Mouse (Mus musculus): ENCODE measurements around the gene Gpr137c. TPM values are rescaled to one million over a fixed set of nuclear protein-coding genes. Genes with fewer than 3 reads are reported as not detected.

Gpr137c gene
- total RNA-seq, 2 experiments from 2014 or later: 2.8 to 3.0 TPM

GRCm38 (mm10) chr14:45282066-45282465 is 62.5 kb downstream of the Gpr137c start:
- no peak for DNase-seq
- intact Hi-C loops (cut with DNase I): no loop called here

DNA sequence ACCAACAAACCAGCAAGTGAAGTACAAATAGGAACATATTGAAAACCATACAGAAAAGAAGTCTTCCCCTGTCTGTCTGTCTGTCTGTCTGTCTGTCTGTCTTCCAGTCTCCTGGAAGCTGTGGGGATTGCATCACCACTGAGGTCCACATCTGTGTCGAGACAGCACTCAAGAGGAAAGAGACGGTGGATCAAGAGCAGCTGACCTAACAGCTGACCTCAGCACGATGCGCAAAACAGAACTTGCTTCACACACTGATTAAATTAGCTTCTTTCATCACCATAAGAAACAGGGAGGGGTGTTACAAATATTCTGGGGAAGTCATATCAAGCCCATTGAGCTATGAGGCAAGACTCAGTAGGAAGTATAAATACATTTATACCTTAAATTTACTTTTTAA is 72.1 kb downstream of the Gpr137c start:
- DNase-seq: no peak

DNA sequence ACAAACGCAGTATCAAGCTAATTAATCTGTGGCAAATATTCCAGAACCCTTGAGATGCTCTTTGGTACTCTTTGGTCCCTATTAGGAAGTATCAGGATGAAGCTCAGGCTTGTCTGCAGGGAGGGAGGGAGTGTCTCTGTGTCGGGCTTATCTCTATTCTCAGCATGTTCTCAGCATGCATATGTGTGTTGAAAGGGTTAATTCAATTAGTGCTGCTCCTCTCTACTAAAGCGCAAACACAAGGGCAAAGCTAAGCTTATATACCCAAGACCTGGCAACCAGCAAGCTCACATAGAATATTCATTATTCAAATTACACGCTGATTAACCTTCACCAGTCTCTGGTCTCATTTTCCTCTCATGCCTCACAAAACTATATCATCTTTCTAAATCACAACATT is 84.4 kb downstream of the Gpr137c start:
- intact Hi-C loops (cut with DNase I): loop anchor here (5.0 kb wide), 1 partner anchor 82 kb away; the partner anchor contains the start of gene Txndc16
- no peak for DNase-seq

More for the DNA sequence above, 72.1 kb downstream of the Gpr137c start:
- intact Hi-C loops (cut with DNase I): no loop called here

- intact Hi-C loops (cut with DNase I): loop anchor here (5.0 kb wide), 1 partner anchor 82 kb away; the partner anchor contains the start of gene Txndc16
- DNase-seq: no peak
Observed at GRCm38 (mm10) chr14:45304389-45304788, 84.9 kb downstream of the Gpr137c start.

- DNase-seq: no peak
- intact Hi-C loops (cut with DNase I): no loop called here
Observed at GRCm38 (mm10) chr14:45305852-45306251, 86.3 kb downstream of the Gpr137c start.

- no peak for DNase-seq
- intact Hi-C loops (cut with DNase I): no loop called here
Observed at GRCm38 (mm10) chr14:45307630-45308328, 88.3 kb downstream of the Gpr137c start.

DNA sequence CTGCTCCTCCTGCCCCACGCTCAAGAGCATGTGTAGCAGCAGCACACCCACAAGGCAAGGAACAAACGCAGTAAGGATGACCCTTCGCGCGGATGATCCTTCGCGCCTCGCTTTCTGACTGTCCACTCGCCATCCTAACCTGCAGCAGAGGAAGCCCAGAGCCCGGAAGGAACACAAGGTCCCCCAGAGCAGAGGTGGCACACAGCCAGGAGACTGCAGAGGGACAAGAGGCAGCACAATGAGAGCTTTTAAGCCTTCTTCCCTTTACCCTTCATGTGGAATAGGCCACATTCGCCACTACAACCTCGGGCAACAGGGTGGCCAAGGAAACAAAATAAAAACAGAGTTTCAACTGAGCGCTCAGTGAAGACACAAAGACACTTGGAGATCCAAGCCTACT is 90.1 kb downstream of the Gpr137c start:
- DNase-seq: peak; percentile 23 to 28
- intact Hi-C loops (cut with DNase I): no loop called here

DNA sequence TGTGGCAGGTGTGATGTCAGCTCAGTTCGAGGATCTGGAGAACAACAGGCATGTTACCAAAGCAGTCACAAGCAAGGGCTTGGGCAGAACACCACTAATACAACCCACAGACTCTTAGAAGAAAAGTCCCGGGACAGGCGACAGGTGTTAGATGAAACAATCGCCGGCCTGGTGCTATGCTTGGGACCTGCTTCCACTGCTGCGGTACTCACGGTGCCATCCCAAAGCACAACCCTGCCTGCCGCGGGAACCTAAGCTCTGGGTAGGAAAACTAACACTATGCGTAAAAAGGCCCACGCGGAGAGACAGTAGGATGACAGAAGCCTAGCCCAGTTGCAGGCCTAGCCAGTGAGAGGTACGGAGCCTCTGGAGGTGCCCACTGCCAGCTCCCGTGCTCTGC is 90.6 kb downstream of the Gpr137c start:
- DNase-seq: no peak
- intact Hi-C loops (cut with DNase I): no loop called here

- no peak for DNase-seq
- intact Hi-C loops (cut with DNase I): no loop called here
Observed at GRCm38 (mm10) chr14:45316927-45317326, 97.4 kb downstream of the Gpr137c start.

- peak in 1 of 2 experiments; percentile 45 for DNase-seq
- intact Hi-C loops (cut with DNase I): no loop called here
Observed at GRCm38 (mm10) chr14:45317921-45318411, 98.4 kb downstream of the Gpr137c start.

- peak; percentile 87 to 89 for DNase-seq
- intact Hi-C loops (cut with DNase I): no loop called here
Observed at GRCm38 (mm10) chr14:45318426-45319236, 99.1 kb downstream of the Gpr137c start, which contains the start of gene Ero1l. Gene Ero1l, minus strand, starts transcription at chr14:45318771.

GRCm38 (mm10) chr14:45319237-45319610 is 99.7 kb downstream of the Gpr137c start:
- intact Hi-C loops (cut with DNase I): no loop called here

DNA sequence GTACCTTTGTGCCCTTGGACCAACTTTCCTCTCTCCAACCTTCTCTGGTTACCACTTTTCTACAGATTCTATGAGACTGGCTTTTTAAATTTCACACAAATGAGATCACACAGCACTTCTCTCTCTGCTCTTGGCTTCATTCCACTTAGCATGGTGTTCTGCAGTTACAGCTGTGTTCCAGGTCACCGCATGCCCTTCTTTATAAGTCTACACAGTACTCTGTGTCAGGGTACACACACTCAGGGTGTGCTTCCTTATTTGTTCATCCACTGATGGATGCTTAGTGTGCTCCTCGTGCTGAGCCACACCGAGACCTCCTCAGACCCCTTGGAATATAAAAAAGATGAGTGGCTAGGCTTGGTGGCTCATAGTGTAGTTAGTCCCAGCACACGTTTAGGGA is 100.6 kb downstream of the Gpr137c start:
- no peak for DNase-seq
- intact Hi-C loops (cut with DNase I): loop anchor here (5.0 kb wide), 1 partner anchor 452 kb away; no protein-coding TSS in a partner anchor

More at GRCm38 (mm10) chr14:45319237-45319610, 99.7 kb downstream of the Gpr137c start:
- no peak for DNase-seq

DNA sequence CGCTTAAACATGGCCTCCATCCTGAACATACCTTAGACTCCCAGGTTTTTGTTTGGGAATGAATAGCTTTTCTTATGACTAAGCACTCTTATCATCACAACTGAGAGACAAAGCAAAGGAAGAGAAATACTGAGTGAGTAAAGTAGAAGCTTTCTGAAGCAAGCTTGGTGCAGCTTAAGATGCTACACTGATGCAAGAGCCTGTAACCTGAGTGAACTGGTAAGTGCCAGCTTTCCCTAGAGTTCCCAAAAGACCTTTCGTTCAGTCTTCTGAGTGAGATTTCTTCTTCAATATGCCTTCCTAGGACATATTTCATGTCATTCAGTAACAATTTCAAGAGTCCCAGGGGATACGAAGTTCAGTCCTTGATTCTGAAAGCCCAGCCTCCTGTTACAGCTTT is 101.5 kb downstream of the Gpr137c start:
- DNase-seq: no peak

GRCm38 (mm10) chr14:45321622-45322021 is 102.1 kb downstream of the Gpr137c start:
- intact Hi-C loops (cut with DNase I): loop anchor here (5.0 kb wide), 1 partner anchor 451 kb away; no protein-coding TSS in a partner anchor
- no peak for DNase-seq

More for the DNA sequence above, 101.5 kb downstream of the Gpr137c start:
- intact Hi-C loops (cut with DNase I): loop anchor here (5.0 kb wide), 1 partner anchor 451 kb away; no protein-coding TSS in a partner anchor

- intact Hi-C loops (cut with DNase I): loop anchor here (5.0 kb wide), 1 partner anchor 450 kb away; no protein-coding TSS in a partner anchor
- DNase-seq: no peak
Observed at GRCm38 (mm10) chr14:45322450-45322849, 102.9 kb downstream of the Gpr137c start.

- intact Hi-C loops (cut with DNase I): loop anchor here (5.0 kb wide), 1 partner anchor 449 kb away; no protein-coding TSS in a partner anchor
- no peak for DNase-seq
Observed at GRCm38 (mm10) chr14:45323320-45323719, 103.8 kb downstream of the Gpr137c start.

- peak in 1 of 2 experiments; percentile 11 for DNase-seq
- intact Hi-C loops (cut with DNase I): no loop called here
Observed at GRCm38 (mm10) chr14:45325471-45325870, 106.0 kb downstream of the Gpr137c start.

DNA sequence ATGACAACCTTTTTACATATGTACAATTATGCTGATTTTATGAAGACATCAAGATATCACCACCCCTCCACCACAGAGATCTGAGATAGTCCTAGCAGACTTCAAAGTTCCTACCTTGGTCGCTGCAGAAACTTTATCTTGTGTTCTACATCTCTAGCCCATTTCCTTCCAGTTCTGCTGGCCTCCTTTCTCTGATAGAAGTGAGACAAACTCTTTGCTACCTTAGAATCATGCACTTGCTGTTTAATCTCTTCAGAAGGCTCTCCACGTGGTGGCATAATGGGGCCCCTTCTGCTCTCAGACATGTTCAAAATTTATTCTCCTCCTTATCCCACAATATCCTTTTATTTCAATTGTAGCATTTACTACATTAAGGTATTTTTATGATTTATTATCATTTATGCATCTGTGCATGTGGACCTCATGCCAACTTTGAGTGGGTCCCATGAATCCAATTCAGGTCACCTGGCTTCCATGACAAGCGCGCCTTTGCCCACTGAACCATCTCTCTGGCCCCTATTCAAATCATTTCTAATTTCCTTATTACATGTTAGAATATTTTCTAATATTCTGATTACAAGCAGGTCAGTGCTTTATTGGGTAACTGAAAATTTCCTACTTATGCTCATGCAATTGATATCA is 108.7 kb downstream of the Gpr137c start:
- intact Hi-C loops (cut with DNase I): no loop called here
- no peak for DNase-seq

- DNase-seq: no peak
- intact Hi-C loops (cut with DNase I): no loop called here
Observed at GRCm38 (mm10) chr14:45329018-45329588, 109.6 kb downstream of the Gpr137c start.
